Mouse (Mus musculus): ENCODE data around the gene Grxcr1. TPM values are rescaled to one million over a fixed set of nuclear protein-coding genes. Genes with fewer than 3 reads are reported as not detected.

Grxcr1 gene
- polyA plus RNA-seq, 1 experiment from 2014 or later, result 0.15 TPM

- ATAC-seq (ENCODE audit: low FRiP score) (no peak), DNase-seq (ENCODE audit: low spot score) (no peak)
- no peaks in the 10 kb centered on the region for H3K9me3 ChIP-seq (ENCODE audit: control insufficient read depth, low read length)
- H3K4me3 ChIP-seq (ENCODE audit: low read depth, low read length), result no peak overlapping the region
- H3K27ac ChIP-seq (ENCODE audit: low read depth, low read length), result no peak overlapping the region
- no peak overlapping the region for H3K9ac ChIP-seq (ENCODE audit: low read depth, low read length)
- H3K4me2 ChIP-seq (replicated peaks; ENCODE audit: low read depth, low read length), result no peak overlapping the region
- no peaks in the 10 kb centered on the region for H3K36me3 ChIP-seq (ENCODE audit: control insufficient read depth, insufficient read depth, low read length)
- H3K27me3 ChIP-seq (ENCODE audit: control insufficient read depth, insufficient read depth, low read length), result no peaks in the 10 kb centered on the region
- WGBS, result 79% methylated on average over 3 of the region's 3 CpGs
- H3K4me1 ChIP-seq (replicated peaks; ENCODE audit: control insufficient read depth, insufficient read depth, low read length), result no peaks in the 10 kb centered on the region
Measured at GRCm38 (mm10) chr5:68057574-68057973, 25.9 kb downstream of the Grxcr1 start.

- H3K4me1 ChIP-seq (replicated peaks; ENCODE audit: control insufficient read depth, insufficient read depth, low read length), result no peaks in the 10 kb centered on the region
- no peak for ATAC-seq (ENCODE audit: low FRiP score)
- H3K9me3 ChIP-seq (ENCODE audit: control insufficient read depth, low read length), result no peaks in the 10 kb centered on the region
- no peak overlapping the region for H3K4me2 ChIP-seq (replicated peaks; ENCODE audit: low read depth, low read length)
- H3K27me3 ChIP-seq (ENCODE audit: control insufficient read depth, insufficient read depth, low read length), result no peaks in the 10 kb centered on the region
- no peak overlapping the region for H3K27ac ChIP-seq (ENCODE audit: low read depth, low read length)
- H3K9ac ChIP-seq (ENCODE audit: low read depth, low read length), result no peak overlapping the region
- H3K36me3 ChIP-seq (ENCODE audit: control insufficient read depth, insufficient read depth, low read length), result no peaks in the 10 kb centered on the region
- DNase-seq (ENCODE audit: low spot score), result no peak
- 70% methylated on average over 4 of the region's 4 CpGs for WGBS
- H3K4me3 ChIP-seq (ENCODE audit: low read depth, low read length), result no peak overlapping the region
Measured at GRCm38 (mm10) chr5:68068694-68069093, 37.1 kb downstream of the Grxcr1 start.

GRCm38 (mm10) chr5:68070308-68070707 is 38.7 kb downstream of the Grxcr1 start:
- no peak for DNase-seq (ENCODE audit: low spot score)
- Histone ChIP-seq H3K4me2 (replicated peaks; ENCODE audit: low read depth, low read length) (no peak overlapping the region), H3K27me3 (ENCODE audit: control insufficient read depth, insufficient read depth, low read length) (no peaks in the 10 kb centered on the region), H3K27ac (ENCODE audit: low read depth, low read length) (no peak overlapping the region), H3K36me3 (ENCODE audit: control insufficient read depth, insufficient read depth, low read length) (no peaks in the 10 kb centered on the region), H3K9me3 (ENCODE audit: control insufficient read depth, low read length) (no peaks in the 10 kb centered on the region), H3K4me1 (replicated peaks; ENCODE audit: control insufficient read depth, insufficient read depth, low read length) (no peaks in the 10 kb centered on the region), H3K4me3 (ENCODE audit: low read depth, low read length) (no peak overlapping the region), H3K9ac (ENCODE audit: low read depth, low read length) (no peak overlapping the region)
- ATAC-seq (ENCODE audit: low FRiP score), result no peak
- WGBS, result 85% methylated on average over 3 of the region's 3 CpGs

- Histone ChIP-seq H3K9me3 (ENCODE audit: control insufficient read depth, low read length) (no peaks in the 10 kb centered on the region), H3K9ac (ENCODE audit: low read depth, low read length) (no peak overlapping the region), H3K4me2 (replicated peaks; ENCODE audit: low read depth, low read length) (no peak overlapping the region), H3K4me3 (ENCODE audit: low read depth, low read length) (no peak overlapping the region), H3K27me3 (ENCODE audit: control insufficient read depth, insufficient read depth, low read length) (no peaks in the 10 kb centered on the region), H3K27ac (ENCODE audit: low read depth, low read length) (no peak overlapping the region), H3K36me3 (ENCODE audit: control insufficient read depth, insufficient read depth, low read length) (no peaks in the 10 kb centered on the region), H3K4me1 (replicated peaks; ENCODE audit: control insufficient read depth, insufficient read depth, low read length) (no peaks in the 10 kb centered on the region)
- no peak for ATAC-seq (ENCODE audit: low FRiP score)
- WGBS, result 95% methylated on average over 4 of the region's 4 CpGs
- no peak for DNase-seq (ENCODE audit: low spot score)
Measured at GRCm38 (mm10) chr5:68071857-68072256, 40.2 kb downstream of the Grxcr1 start.

GRCm38 (mm10) chr5:68086535-68087098 is 55.0 kb downstream of the Grxcr1 start:
- ATAC-seq (ENCODE audit: low FRiP score) (no peak), DNase-seq (ENCODE audit: low spot score) (no peak)
- Histone ChIP-seq H3K4me2 (replicated peaks; ENCODE audit: low read depth, low read length) (no peak overlapping the region), H3K4me3 (ENCODE audit: low read depth, low read length) (no peak overlapping the region), H3K27me3 (ENCODE audit: control insufficient read depth, insufficient read depth, low read length) (no peaks in the 10 kb centered on the region), H3K4me1 (replicated peaks; ENCODE audit: control insufficient read depth, insufficient read depth, low read length) (no peaks in the 10 kb centered on the region), H3K9me3 (ENCODE audit: control insufficient read depth, low read length) (no peaks in the 10 kb centered on the region), H3K9ac (ENCODE audit: low read depth, low read length) (no peak overlapping the region), H3K27ac (ENCODE audit: low read depth, low read length) (no peak overlapping the region), H3K36me3 (ENCODE audit: control insufficient read depth, insufficient read depth, low read length) (no peaks in the 10 kb centered on the region)
- 81% methylated on average over 7 of the region's 7 CpGs for WGBS

- H3K4me1 ChIP-seq (replicated peaks; ENCODE audit: control insufficient read depth, insufficient read depth, low read length), result no peaks in the 10 kb centered on the region
- no peak for DNase-seq (ENCODE audit: low spot score)
- H3K9me3 ChIP-seq (ENCODE audit: control insufficient read depth, low read length), result no peaks in the 10 kb centered on the region
- WGBS, result 72% methylated on average over 3 of the region's 3 CpGs
- H3K36me3 ChIP-seq (ENCODE audit: control insufficient read depth, insufficient read depth, low read length), result no peaks in the 10 kb centered on the region
- no peak overlapping the region for H3K4me3 ChIP-seq (ENCODE audit: low read depth, low read length)
- no peaks in the 10 kb centered on the region for H3K27me3 ChIP-seq (ENCODE audit: control insufficient read depth, insufficient read depth, low read length)
- no peak overlapping the region for H3K4me2 ChIP-seq (replicated peaks; ENCODE audit: low read depth, low read length)
- H3K27ac ChIP-seq (ENCODE audit: low read depth, low read length), result no peak overlapping the region
- H3K9ac ChIP-seq (ENCODE audit: low read depth, low read length), result no peak overlapping the region
- ATAC-seq (ENCODE audit: low FRiP score), result no peak
Measured at GRCm38 (mm10) chr5:68087174-68087573, 55.5 kb downstream of the Grxcr1 start.

GRCm38 (mm10) chr5:68093085-68093484 is 61.5 kb downstream of the Grxcr1 start:
- no peak for ATAC-seq (ENCODE audit: low FRiP score)

GRCm38 (mm10) chr5:68097665-68098624 is 66.3 kb downstream of the Grxcr1 start:
- H3K36me3 ChIP-seq (ENCODE audit: control insufficient read depth, insufficient read depth, low read length), result no peaks in the 10 kb centered on the region
- H3K4me1 ChIP-seq (replicated peaks; ENCODE audit: control insufficient read depth, insufficient read depth, low read length), result no peaks in the 10 kb centered on the region
- no peak for ATAC-seq (ENCODE audit: low FRiP score)
- H3K27me3 ChIP-seq (ENCODE audit: control insufficient read depth, insufficient read depth, low read length), result no peaks in the 10 kb centered on the region
- 87% methylated on average over 5 of the region's 5 CpGs for WGBS
- H3K9ac ChIP-seq (ENCODE audit: low read depth, low read length), result no peak overlapping the region
- no peak overlapping the region for H3K4me2 ChIP-seq (replicated peaks; ENCODE audit: low read depth, low read length)
- no peak overlapping the region for H3K27ac ChIP-seq (ENCODE audit: low read depth, low read length)
- no peak overlapping the region for H3K4me3 ChIP-seq (ENCODE audit: low read depth, low read length)
- no peaks in the 10 kb centered on the region for H3K9me3 ChIP-seq (ENCODE audit: control insufficient read depth, low read length)
- DNase-seq (ENCODE audit: low spot score), result no peak

More at GRCm38 (mm10) chr5:68093085-68093484, 61.5 kb downstream of the Grxcr1 start:
- Histone ChIP-seq H3K9me3 (ENCODE audit: control insufficient read depth, low read length) (no peaks in the 10 kb centered on the region), H3K36me3 (ENCODE audit: control insufficient read depth, insufficient read depth, low read length) (no peaks in the 10 kb centered on the region), H3K4me3 (ENCODE audit: low read depth, low read length) (no peak overlapping the region), H3K4me1 (replicated peaks; ENCODE audit: control insufficient read depth, insufficient read depth, low read length) (no peaks in the 10 kb centered on the region), H3K4me2 (replicated peaks; ENCODE audit: low read depth, low read length) (no peak overlapping the region), H3K27me3 (ENCODE audit: control insufficient read depth, insufficient read depth, low read length) (no peaks in the 10 kb centered on the region), H3K27ac (ENCODE audit: low read depth, low read length) (no peak overlapping the region), H3K9ac (ENCODE audit: low read depth, low read length) (no peak overlapping the region)
- no peak for DNase-seq (ENCODE audit: low spot score)
- 61% methylated on average over 2 of the region's 2 CpGs for WGBS

Data from hindbrain, embryonic 11.5 days (tissue).